Comparison of ENCODE assay signal across 9 mouse cellular contexts in genomic region chr5:115799016-115799894, GRCm38 (mm10). TPM values are rescaled to one million over a fixed set of nuclear protein-coding genes. Genes with fewer than 3 reads are reported as not detected.
DNase-seq lines count a peak whose midpoint lies in the region; ATAC-seq and TF ChIP-seq lines count a peak whose summit lies in the region.
"Had no signal": no experiment of that assay in that cellular context is flagged by ENCODE, and none has a peak within 500 bp of the region (broad histone marks: within the 10 kb centered on the region; RNA-seq: fewer than 3 reads in every experiment).

No protein-coding gene starts in this region.

- H3K4me2 ChIP-seq in heart, embryonic 11.5 days: 0 out of 2 replicates have a peak overlapping the region, but pooled peaks have one; percentile 0
- H3K4me2 ChIP-seq: lung, embryonic 15.5 days had no signal

- no peak for ATAC-seq in heart, embryonic 11.5 days (replicated peaks; ENCODE audit: insufficient number of reproducible peaks, low FRiP score, low TSS enrichment)

- no peaks in the 10 kb centered on the region for H3K4me1 ChIP-seq in heart, embryonic 11.5 days (ENCODE audit: control insufficient read depth, insufficient read depth, low read length)
- no peaks in the 10 kb centered on the region for H3K4me1 ChIP-seq in bone marrow macrophage, adult 2 months (ENCODE audit: control insufficient read depth, insufficient read depth, low read length)
- H3K4me1 ChIP-seq: lung, embryonic 15.5 days had no signal

- H3K27ac ChIP-seq in heart, embryonic 11.5 days (ENCODE audit: low read depth, low read length): no peak overlapping the region
- H3K27ac ChIP-seq in bone marrow macrophage, adult 2 months (ENCODE audit: insufficient read depth, low read depth, low read length): no peak overlapping the region
- H3K27ac ChIP-seq: lung, embryonic 15.5 days had no signal

- H3K4me3 ChIP-seq in heart, embryonic 11.5 days (ENCODE audit: low read depth, low read length): no peak overlapping the region
- peak overlapping the region; percentile 54 for H3K4me3 ChIP-seq in bone marrow macrophage, adult 2 months (ENCODE audit: insufficient read depth, low read length)
- H3K4me3 ChIP-seq: lung, embryonic 15.5 days had no signal

- no peak for DNase-seq in heart, postnatal 14 days
- DNase-seq in CD4-positive helper T cell, adult 2 months (ENCODE audit: low read depth, low spot score): peak; percentile 33
- DNase-seq in kidney, postnatal 25 days: peak; percentile 31 to 49
- no peak for DNase-seq in testis, postnatal 10 days (ENCODE audit: low spot score)
- no peak for DNase-seq in spleen, adult 12 weeks (ENCODE audit: low spot score)
- no peak for DNase-seq in right cerebral cortex, postnatal 10 days (ENCODE audit: low spot score in 2 of 2)

- no peaks in the 10 kb centered on the region for H3K27me3 ChIP-seq in heart, embryonic 11.5 days (ENCODE audit: control insufficient read depth, insufficient read depth, low read length)
- H3K27me3 ChIP-seq: lung, embryonic 15.5 days had no signal

- 61% methylated on average over 15 of the region's 15 CpGs for WGBS in heart, embryonic 11.5 days (ENCODE audit: insufficient replicate concordance)

- no peak overlapping the region for H3K9ac ChIP-seq in heart, embryonic 11.5 days (ENCODE audit: low read depth, low read length)
- H3K9ac ChIP-seq: lung, embryonic 15.5 days had no signal

- no peak for TF ChIP-seq POLR2A in bone marrow macrophage, adult 2 months (IDR thresholded peaks at IDR 0.05; ENCODE audit: borderline replicate concordance, low read depth, low read length)

- H3K36me3 ChIP-seq in heart, embryonic 11.5 days (ENCODE audit: control insufficient read depth, insufficient read depth, low read length): no peaks in the 10 kb centered on the region
- H3K36me3 ChIP-seq: lung, embryonic 15.5 days had no signal

- intact Hi-C loops in heart, postnatal 14 days (cut with DNase I): loop anchor here (10.0 kb wide), 1 partner anchor 206 kb away; no protein-coding TSS in a partner anchor

- TF ChIP-seq CTCF in bone marrow macrophage, adult 2 months (IDR thresholded peaks at IDR 0.05; ENCODE audit: low read depth, low read length): no peak

- no peaks in the 10 kb centered on the region for H3K9me3 ChIP-seq in heart, embryonic 11.5 days (replicated peaks; ENCODE audit: control insufficient read depth, low read length)
- H3K9me3 ChIP-seq: lung, embryonic 15.5 days had no signal

RNA-seq across cellular contexts. Expression of gene Cit, which starts 45.8 kb away (rescaled TPM):
- polyA plus RNA-seq in heart, embryonic 11.5 days (2014; fragmentation: Nextera tagmentation; extraction: Ambion mirVana): 21.8 and 33.1 TPM in 2 replicates
- 1 to 10 TPM; 4.0 to 5.4 TPM for total RNA-seq in heart, postnatal 14 days (2021)
- polyA plus RNA-seq in bone marrow macrophage, adult 2 months (2012; ENCODE audit: insufficient read depth, insufficient read length, missing spikeins): 10.6 and 12.5 TPM in 2 replicates

Comparison
In these comparisons a context has a peak if more than half of its experiments do, and no peak if none do; other contexts are left out.
1. DNase-seq: peak in CD4-positive helper T cell, adult 2 months (single experiment) and kidney, postnatal 25 days (2 of 2); none in heart, postnatal 14 days (0 of 2), testis, postnatal 10 days (single experiment), spleen, adult 12 weeks (single experiment) and right cerebral cortex, postnatal 10 days (0 of 2).